Comparison of ENCODE assay signal across 12 mouse cellular contexts in the genomic region with DNA sequence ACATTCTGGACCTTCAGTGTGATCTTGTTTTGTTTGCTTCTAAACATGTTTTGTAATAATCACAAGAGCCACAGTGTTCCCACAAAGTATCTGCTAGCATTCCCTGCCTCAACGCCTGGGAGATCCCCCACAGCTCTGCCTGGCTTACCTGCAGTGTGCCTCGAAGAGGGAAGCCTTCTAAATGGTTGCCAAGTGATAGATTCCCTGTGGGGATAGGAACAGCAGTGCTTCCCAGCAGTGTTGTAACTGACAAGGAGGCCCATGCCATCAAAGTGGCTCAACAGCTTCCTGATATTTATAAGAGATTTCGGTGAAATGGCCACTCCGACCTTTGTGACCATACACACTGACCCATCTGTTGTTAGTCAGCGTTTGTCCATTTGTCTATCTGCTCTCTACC.
DNase-seq lines count a peak whose midpoint lies in the region; ATAC-seq and TF ChIP-seq lines count a peak whose summit lies in the region.
"Had no signal": no experiment of that assay in that cellular context is flagged by ENCODE, and none has a peak within 500 bp of the region (broad histone marks: within the 10 kb centered on the region; RNA-seq: fewer than 3 reads in every experiment).

No protein-coding gene starts in this region.

- H3K27me3 ChIP-seq in hindbrain, embryonic 15.5 days, result no peaks in the 10 kb centered on the region
- peaks cover 15% of the 10 kb centered on the region; the same call in 1 of the 2 replicates for H3K27me3 ChIP-seq in hindbrain, embryonic 10.5 days (ENCODE audit: insufficient read depth, poor library complexity, severe bottlenecking)
- H3K27me3 ChIP-seq in neural tube, embryonic 13.5 days, result no peaks in the 10 kb centered on the region
- no peaks in the 10 kb centered on the region for H3K27me3 ChIP-seq in small intestine, adult 2 months (ENCODE audit: control insufficient read depth, insufficient read depth, low read length)

- H3K36me3 ChIP-seq in hindbrain, embryonic 15.5 days, result no peaks in the 10 kb centered on the region
- H3K36me3 ChIP-seq in hindbrain, embryonic 10.5 days, result no peaks in the 10 kb centered on the region
- H3K36me3 ChIP-seq in neural tube, embryonic 13.5 days, result no peaks in the 10 kb centered on the region
- no peaks in the 10 kb centered on the region for H3K36me3 ChIP-seq in small intestine, adult 2 months (ENCODE audit: control insufficient read depth, insufficient read depth, low read length)
- H3K36me3 ChIP-seq: heart, embryonic 13.5 days had no signal

- TF ChIP-seq POLR2A in small intestine, adult 2 months (IDR thresholded peaks at IDR 0.05; ENCODE audit: low read depth, low read length), result no peak

- H3K4me3 ChIP-seq in hindbrain, embryonic 15.5 days, result no peak overlapping the region
- H3K4me3 ChIP-seq in hindbrain, embryonic 10.5 days, result no peak overlapping the region
- no peak overlapping the region for H3K4me3 ChIP-seq in neural tube, embryonic 13.5 days
- no peak overlapping the region for H3K4me3 ChIP-seq in small intestine, adult 2 months (ENCODE audit: low read depth, low read length)
- H3K4me3 ChIP-seq: heart, embryonic 13.5 days had no signal

- DNase-seq in cerebellum, adult 18-20 months, result peak; percentile 26 to 32
- no peak for DNase-seq in hindbrain, embryonic 10.5 days (ENCODE audit: low spot score)
- no peak for DNase-seq in neural tube, embryonic 10.5 days (ENCODE audit: extremely low spot score, low spot score)
- no peak for DNase-seq in urinary bladder, postnatal 4 days (ENCODE audit: low spot score in 2 of 2)
- DNase-seq: adrenal gland, postnatal 25 days; kidney, adult 8-10 months; thymus, postnatal 36 days had no signal

- peak overlapping the region; percentile 69 for H3K27ac ChIP-seq in hindbrain, embryonic 15.5 days (replicated peaks)
- no peak overlapping the region for H3K27ac ChIP-seq in hindbrain, embryonic 10.5 days
- H3K27ac ChIP-seq in neural tube, embryonic 13.5 days (replicated peaks), result peak overlapping the region; percentile 75
- peak overlapping the region; percentile 39; the same call in 1 of the 2 replicates for H3K27ac ChIP-seq in small intestine, adult 2 months (ENCODE audit: insufficient read depth, low read depth, low read length)
- H3K27ac ChIP-seq: heart, embryonic 13.5 days had no signal

- no peaks in the 10 kb centered on the region for H3K9me3 ChIP-seq in hindbrain, embryonic 15.5 days
- H3K9me3 ChIP-seq in hindbrain, embryonic 10.5 days, result no peaks in the 10 kb centered on the region
- no peaks in the 10 kb centered on the region for H3K9me3 ChIP-seq in neural tube, embryonic 13.5 days
- H3K9me3 ChIP-seq: heart, embryonic 13.5 days had no signal

- no peak overlapping the region for H3K4me2 ChIP-seq in hindbrain, embryonic 15.5 days
- H3K4me2 ChIP-seq in neural tube, embryonic 13.5 days, result no peak overlapping the region
- H3K4me2 ChIP-seq: heart, embryonic 13.5 days had no signal

- TF ChIP-seq CTCF in small intestine, adult 2 months (IDR thresholded peaks at IDR 0.05; ENCODE audit: extremely low read depth, insufficient read length, insufficient replicate concordance, low read depth, low read length), result no peak

- ATAC-seq in cerebellum, adult (ENCODE audit: insufficient number of reproducible peaks, low FRiP score, low TSS enrichment), result no peak
- no peak for ATAC-seq in hindbrain, embryonic 15.5 days (ENCODE audit: low FRiP score, low read depth)
- no peak for ATAC-seq in neural tube, embryonic 13.5 days (ENCODE audit: low read depth)

- 65% methylated on average over 5 of the region's 5 CpGs for WGBS in hindbrain, embryonic 15.5 days
- WGBS in hindbrain, embryonic 10.5 days, result 70% methylated on average over 5 of the region's 5 CpGs
- WGBS in neural tube, embryonic 13.5 days, result 65% methylated on average over 5 of the region's 5 CpGs
- WGBS in small intestine, adult 2 months, result 63% methylated on average over 5 of the region's 5 CpGs

- H3K4me1 ChIP-seq in hindbrain, embryonic 15.5 days (replicated peaks), result peaks cover 87% of the 10 kb centered on the region
- peaks cover 77% of the 10 kb centered on the region for H3K4me1 ChIP-seq in hindbrain, embryonic 10.5 days (replicated peaks)
- peaks cover 91% of the 10 kb centered on the region for H3K4me1 ChIP-seq in neural tube, embryonic 13.5 days (replicated peaks)
- peaks cover 2% of the 10 kb centered on the region for H3K4me1 ChIP-seq in small intestine, adult 2 months (ENCODE audit: control insufficient read depth, insufficient read depth, insufficient read length, low read length)

- no peak overlapping the region for H3K9ac ChIP-seq in hindbrain, embryonic 15.5 days
- no peak overlapping the region for H3K9ac ChIP-seq in neural tube, embryonic 13.5 days
- H3K9ac ChIP-seq: heart, embryonic 13.5 days had no signal

Comparison
In these comparisons a context has a peak if more than half of its experiments do, and no peak if none do; other contexts are left out.
1. DNase-seq: peak in cerebellum, adult 18-20 months (2 of 2); none in hindbrain, embryonic 10.5 days (single experiment), neural tube, embryonic 10.5 days (single experiment) and urinary bladder, postnatal 4 days (0 of 2).